Mouse (Mus musculus): ENCODE results near the gene Gbx2.

Gene Gbx2

DNA sequence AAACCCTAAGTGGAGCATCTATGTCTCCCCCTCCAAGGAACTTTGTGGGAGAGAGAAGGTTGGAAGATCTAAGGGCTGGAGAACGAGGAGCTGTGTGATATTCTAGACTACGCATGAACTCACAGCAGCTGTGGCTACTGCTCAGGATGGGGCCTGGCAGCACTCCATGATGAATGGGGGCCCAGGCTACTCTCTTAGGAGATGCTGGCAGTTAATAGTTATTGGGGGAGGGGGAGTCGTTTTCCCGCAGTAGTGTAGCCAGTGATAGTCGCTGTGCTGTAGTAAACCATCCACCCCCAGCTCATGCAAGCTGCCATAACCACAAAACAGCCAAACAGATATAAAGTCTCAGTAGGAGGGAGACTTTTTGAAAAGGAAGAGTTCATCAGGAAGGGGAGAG, 18.6 kb downstream of the Gbx2 start:
- DNase-seq (ENCODE audit: low read depth), result no peak

GRCm38 (mm10) chr1:89909796-89910195, 21.2 kb downstream of the Gbx2 start:
- DNase-seq (ENCODE audit: low read depth), result no peak

DNA sequence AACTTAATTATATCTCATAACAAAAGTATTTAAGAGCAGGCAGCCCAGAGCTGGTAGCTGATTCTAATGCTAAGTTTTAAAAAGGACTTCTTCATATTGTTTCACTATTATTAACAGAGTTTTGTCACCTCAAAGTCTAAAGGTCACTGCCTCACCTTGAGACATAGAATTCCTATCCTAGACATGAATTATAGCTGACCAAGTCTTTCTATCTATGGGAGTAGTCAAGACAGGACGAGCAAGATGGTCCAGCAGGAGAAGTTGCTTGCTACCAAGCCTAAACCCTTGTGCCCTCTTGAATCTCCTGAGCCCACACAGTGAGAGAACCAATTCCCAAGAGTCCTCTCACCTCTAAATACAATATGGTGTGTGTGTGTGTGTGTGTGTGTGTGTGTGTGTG, 28.3 kb downstream of the Gbx2 start:
- DNase-seq (ENCODE audit: low read depth), result no peak

- DNase-seq (ENCODE audit: low read depth), result no peak
Measured at GRCm38 (mm10) chr1:89902236-89902635, 28.7 kb downstream of the Gbx2 start.

DNA sequence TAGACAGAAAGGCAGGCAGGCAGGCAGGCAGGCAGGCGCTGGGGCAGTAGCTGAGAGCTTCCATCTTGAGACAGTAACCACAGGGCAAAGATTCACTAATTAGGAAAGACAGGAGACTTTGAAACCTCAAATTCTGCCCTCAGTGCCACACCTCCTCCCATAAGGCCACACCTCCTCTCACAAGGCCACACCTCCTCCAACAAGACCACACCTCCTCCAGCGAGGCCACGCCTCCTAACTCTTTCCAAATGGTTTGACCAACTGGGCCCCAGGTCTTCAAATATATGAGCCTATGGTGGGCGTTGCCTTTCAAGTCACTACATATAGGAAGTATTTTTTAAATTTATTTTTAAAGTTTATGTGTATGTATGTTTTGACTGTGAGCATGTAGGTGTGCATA, 29.6 kb downstream of the Gbx2 start:
- DNase-seq (ENCODE audit: low read depth), result no peak

- DNase-seq (ENCODE audit: low read depth), result no peak
Measured at GRCm38 (mm10) chr1:89899761-89900445, 31.1 kb downstream of the Gbx2 start.

DNA sequence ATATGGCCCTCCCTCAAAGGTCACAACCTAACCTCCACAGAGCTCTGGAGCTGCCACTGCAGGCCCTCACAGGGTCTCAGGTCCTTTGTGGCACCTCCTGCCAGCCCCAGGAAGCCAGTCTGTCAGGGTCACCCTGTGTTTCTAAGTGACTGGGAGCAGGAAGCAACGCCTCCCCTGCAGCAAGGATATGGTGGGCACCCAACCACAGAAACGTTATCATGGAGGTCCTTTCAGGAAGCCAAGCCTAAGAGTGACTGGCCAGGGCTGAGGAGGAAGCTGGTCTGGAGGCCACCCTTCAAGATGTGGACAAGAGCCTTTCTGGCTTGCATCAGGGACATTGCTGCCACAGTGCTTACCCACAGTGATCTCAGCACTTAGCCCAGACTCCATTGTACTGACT, 31.9 kb downstream of the Gbx2 start:
- DNase-seq (ENCODE audit: low read depth), result no peak

GRCm38 (mm10) chr1:89895801-89896200, 35.2 kb downstream of the Gbx2 start:
- DNase-seq (ENCODE audit: low read depth), result no peak

DNA sequence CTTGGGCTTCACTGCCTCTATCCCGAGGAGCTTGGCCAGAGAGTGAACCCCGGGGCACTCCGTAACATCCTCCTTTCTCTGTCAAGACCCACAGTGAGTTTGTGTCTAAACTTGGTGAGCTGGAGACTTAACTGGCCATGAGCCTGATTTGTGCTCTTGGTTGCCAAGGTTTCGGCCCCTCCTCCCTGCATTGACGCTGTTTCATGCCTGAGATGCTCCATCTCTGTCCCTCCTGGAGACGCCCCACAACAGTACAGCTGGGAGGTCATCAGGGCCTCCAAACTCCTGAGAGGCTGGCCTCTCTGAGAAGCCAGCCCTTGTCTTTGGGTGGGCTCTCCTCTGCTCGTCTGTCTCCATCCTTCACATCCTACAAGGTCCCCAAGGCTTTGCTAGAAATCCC, 38.7 kb downstream of the Gbx2 start:
- no peak for DNase-seq (ENCODE audit: low read depth)

GRCm38 (mm10) chr1:89891400-89891799, 39.6 kb downstream of the Gbx2 start:
- DNase-seq (ENCODE audit: low read depth), result no peak

GRCm38 (mm10) chr1:89885696-89886095, 45.3 kb downstream of the Gbx2 start:
- no peak for DNase-seq (ENCODE audit: low read depth)

DNA sequence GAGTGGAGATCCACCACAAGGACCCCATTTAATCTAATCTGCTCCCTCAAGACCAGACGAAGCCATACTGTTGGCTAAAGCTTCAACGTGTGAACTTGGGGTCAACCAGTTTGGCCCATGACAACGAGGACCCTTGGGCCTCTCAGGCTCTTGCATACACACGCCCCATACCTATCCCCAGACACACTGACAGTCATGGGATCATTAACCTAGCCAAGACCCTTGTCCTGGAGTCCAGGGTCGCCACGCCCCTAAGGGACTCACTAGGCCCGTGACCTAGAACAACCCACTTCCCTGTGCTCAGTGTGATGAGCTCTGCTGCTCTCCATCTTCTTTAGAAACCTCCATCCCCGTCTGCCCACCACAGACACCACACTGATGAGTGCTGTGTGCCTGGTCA, 46.6 kb downstream of the Gbx2 start:
- no peak for DNase-seq (ENCODE audit: low read depth)

DNA sequence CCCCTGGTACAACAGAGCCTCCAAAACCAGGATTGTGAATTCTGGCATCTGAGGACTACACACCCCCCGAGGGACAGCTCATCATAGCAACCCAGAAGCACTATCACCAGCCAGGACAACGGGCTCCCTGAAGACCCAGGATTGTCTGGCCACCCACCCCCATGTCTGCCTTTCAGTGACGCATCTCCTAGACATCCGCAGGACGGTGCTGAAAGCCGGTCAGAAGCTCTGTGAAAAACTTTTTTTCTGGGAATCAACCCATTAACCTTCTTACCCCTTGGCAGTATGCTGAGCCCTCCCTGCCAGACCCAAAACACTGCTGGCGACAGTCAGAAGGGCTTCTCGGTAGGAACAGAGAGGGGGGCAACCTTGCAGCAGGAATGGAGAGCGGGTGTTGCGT, 50.1 kb downstream of the Gbx2 start:
- peak; percentile 54 for DNase-seq (ENCODE audit: low read depth)

DNA sequence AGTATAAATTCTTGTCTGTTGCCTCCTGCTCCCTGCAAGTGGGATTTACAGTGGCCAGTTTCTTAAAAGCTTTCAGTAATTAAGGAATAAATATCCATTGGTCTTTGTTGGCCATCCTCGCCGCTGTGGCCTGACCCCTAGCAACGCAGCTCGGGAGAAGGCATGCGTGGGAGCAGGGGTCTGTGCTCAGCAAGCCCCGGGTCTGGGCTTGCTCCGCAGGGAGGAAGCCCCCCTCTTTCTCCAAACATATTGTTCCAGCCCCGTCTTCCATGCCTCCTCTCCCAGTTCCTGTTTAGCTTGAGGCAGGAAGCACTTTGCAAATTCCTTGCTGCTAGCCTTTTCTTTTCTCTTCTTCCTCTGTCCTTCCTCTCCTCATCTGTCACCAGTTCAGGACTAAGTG, 50.8 kb downstream of the Gbx2 start:
- no peak for DNase-seq (ENCODE audit: low read depth)

GRCm38 (mm10) chr1:89878496-89878895, 52.5 kb downstream of the Gbx2 start:
- no peak for DNase-seq (ENCODE audit: low read depth)

Data from fibroblast of lung, adult 2 months (primary cell).